Mouse (Mus musculus): Measurements from ENCODE around the gene Haus5. TPM values are rescaled to one million over a fixed set of nuclear protein-coding genes. Genes with fewer than 3 reads are reported as not detected.

Haus5 gene
- polyA plus RNA-seq, 1 experiment from 2014 or later = 63.5 TPM

- Histone ChIP-seq H3K4me2 (no peak overlapping the region), H3K27me3 (ENCODE audit: insufficient read depth, low read length) (0 out of 2 replicates have a peak, but pooled peaks cover 5% of the 10 kb centered on the region), H3K4me1 (ENCODE audit: insufficient read depth) (no peaks in the 10 kb centered on the region), H3K9ac (no peak overlapping the region), H3K4me3 (ENCODE audit: low read depth, low read length) (no peak overlapping the region), H3K9me3 (ENCODE audit: low read depth, low read length) (no peaks in the 10 kb centered on the region), H3K27ac (ENCODE audit: low read depth) (no peak overlapping the region), H3K36me3 (ENCODE audit: insufficient read depth) (no peaks in the 10 kb centered on the region)
- no peak for TF ChIP-seq CTCF (IDR thresholded peaks at IDR 0.05; ENCODE audit: low read depth)
- no peak for ATAC-seq (ENCODE audit: insufficient read depth)
- 57% methylated on average over 2 of the region's 2 CpGs for WGBS
- DNase-seq = no peak
These were observed 18.6 kb upstream of the Haus5 start for GRCm38 (mm10) chr7:30683425-30683824.

- no peaks in the 10 kb centered on the region for H3K36me3 ChIP-seq (ENCODE audit: insufficient read depth)
- H3K4me1 ChIP-seq (ENCODE audit: insufficient read depth) = no peaks in the 10 kb centered on the region
- TF ChIP-seq CTCF (IDR thresholded peaks at IDR 0.05; ENCODE audit: low read depth) = no peak
- no peaks in the 10 kb centered on the region for H3K9me3 ChIP-seq (ENCODE audit: low read depth, low read length)
- 39% methylated on average over 5 of the region's 5 CpGs for WGBS
- H3K4me2 ChIP-seq = no peak overlapping the region
- H3K9ac ChIP-seq = no peak overlapping the region
- ATAC-seq (ENCODE audit: insufficient read depth) = no peak
- no peak overlapping the region for H3K4me3 ChIP-seq (ENCODE audit: low read depth, low read length)
- no peaks in the 10 kb centered on the region for H3K27me3 ChIP-seq (ENCODE audit: insufficient read depth, low read length)
- no peak for DNase-seq
- H3K27ac ChIP-seq (ENCODE audit: low read depth) = no peak overlapping the region
These were observed 17.1 kb upstream of the Haus5 start for GRCm38 (mm10) chr7:30681897-30682296.

- Histone ChIP-seq H3K36me3 (ENCODE audit: insufficient read depth) (no peaks in the 10 kb centered on the region), H3K9ac (no peak overlapping the region), H3K27ac (ENCODE audit: low read depth) (no peak overlapping the region), H3K27me3 (ENCODE audit: insufficient read depth, low read length) (no peaks in the 10 kb centered on the region), H3K4me1 (ENCODE audit: insufficient read depth) (no peaks in the 10 kb centered on the region), H3K4me2 (no peak overlapping the region), H3K9me3 (ENCODE audit: low read depth, low read length) (no peaks in the 10 kb centered on the region), H3K4me3 (ENCODE audit: low read depth, low read length) (no peak overlapping the region)
- ATAC-seq (ENCODE audit: insufficient read depth) (no peak), DNase-seq (peak; percentile 84)
- TF ChIP-seq CTCF (IDR thresholded peaks at IDR 0.05; ENCODE audit: low read depth) = peak; percentile 31
- 57% methylated on average over 5 of the region's 5 CpGs for WGBS
These were observed 13.6 kb upstream of the Haus5 start for GRCm38 (mm10) chr7:30678263-30678975.

GRCm38 (mm10) chr7:30671480-30671879 is 6.7 kb upstream of the Haus5 start, which contains the start of gene Pmis2:
TSS of gene Pmis2 (minus strand) at chr7:30671605.
- no peaks in the 10 kb centered on the region for H3K27me3 ChIP-seq (ENCODE audit: insufficient read depth, low read length)
- H3K4me3 ChIP-seq (ENCODE audit: low read depth, low read length) = no peak within 1 kb of the TSS
- H3K4me1 ChIP-seq (ENCODE audit: insufficient read depth) = no peaks in the 10 kb centered on the region
- no peak within 1 kb of the TSS for H3K4me2 ChIP-seq
- no peak within 1 kb of the TSS for H3K9ac ChIP-seq
- H3K27ac ChIP-seq (ENCODE audit: low read depth) = no peak within 1 kb of the TSS
- DNase-seq = no peak
- no peak for ATAC-seq (ENCODE audit: insufficient read depth)
- no peak for TF ChIP-seq CTCF (IDR thresholded peaks at IDR 0.05; ENCODE audit: low read depth)
- 65% methylated on average over 9 of the region's 9 CpGs for WGBS
- no peaks in the 10 kb centered on the region for H3K36me3 ChIP-seq (ENCODE audit: insufficient read depth)
- no peaks in the 10 kb centered on the region for H3K9me3 ChIP-seq (ENCODE audit: low read depth, low read length)

GRCm38 (mm10) chr7:30669229-30669628 is 4.4 kb upstream of the Haus5 start:
- 25% methylated on average over 3 of the region's 3 CpGs for WGBS

GRCm38 (mm10) chr7:30665321-30665720 is 527 bp upstream of the Haus5 start:
- Histone ChIP-seq H3K27me3 (ENCODE audit: insufficient read depth, low read length) (no peaks in the 10 kb centered on the region), H3K4me2 (peak overlapping the region; percentile 80), H3K9me3 (ENCODE audit: low read depth, low read length) (no peaks in the 10 kb centered on the region), H3K9ac (peak overlapping the region; percentile 76), H3K27ac (ENCODE audit: low read depth) (no peak overlapping the region), H3K4me3 (ENCODE audit: low read depth, low read length) (peak overlapping the region; percentile 69), H3K36me3 (ENCODE audit: insufficient read depth) (peaks cover 25% of the 10 kb centered on the region), H3K4me1 (ENCODE audit: insufficient read depth) (no peaks in the 10 kb centered on the region)
- no peak for TF ChIP-seq CTCF (IDR thresholded peaks at IDR 0.05; ENCODE audit: low read depth)
- WGBS = 4% methylated on average over 11 of the region's 11 CpGs
- DNase-seq (peak; percentile 22), ATAC-seq (ENCODE audit: insufficient read depth) (peak; percentile 68)

More at GRCm38 (mm10) chr7:30669229-30669628, 4.4 kb upstream of the Haus5 start:
- no peaks in the 10 kb centered on the region for H3K4me1 ChIP-seq (ENCODE audit: insufficient read depth)
- H3K4me2 ChIP-seq = no peak overlapping the region
- ATAC-seq (ENCODE audit: insufficient read depth) (no peak), DNase-seq (peak; percentile 56)
- H3K9ac ChIP-seq = no peak overlapping the region
- H3K27me3 ChIP-seq (ENCODE audit: insufficient read depth, low read length) = no peaks in the 10 kb centered on the region
- peak; percentile 57 for TF ChIP-seq CTCF (IDR thresholded peaks at IDR 0.05; ENCODE audit: low read depth)
- no peaks in the 10 kb centered on the region for H3K9me3 ChIP-seq (ENCODE audit: low read depth, low read length)
- H3K4me3 ChIP-seq (ENCODE audit: low read depth, low read length) = no peak overlapping the region
- no peak overlapping the region for H3K27ac ChIP-seq (ENCODE audit: low read depth)
- no peaks in the 10 kb centered on the region for H3K36me3 ChIP-seq (ENCODE audit: insufficient read depth)

GRCm38 (mm10) chr7:30649591-30650540 is 14.9 kb downstream of the Haus5 start, which contains the start of gene Rbm42:
TSS of gene Rbm42 (minus strand) at chr7:30650317.
- Histone ChIP-seq H3K36me3 (ENCODE audit: insufficient read depth) (peaks cover 60% of the 10 kb centered on the region), H3K4me3 (ENCODE audit: low read depth, low read length) (peak within 1 kb of the TSS; percentile 91), H3K27ac (ENCODE audit: low read depth) (peak within 1 kb of the TSS; percentile 81; the same call in 1 of the 2 replicates), H3K4me1 (ENCODE audit: insufficient read depth) (no peaks in the 10 kb centered on the region), H3K4me2 (peak within 1 kb of the TSS; percentile 96), H3K9ac (peak within 1 kb of the TSS; percentile 90), H3K9me3 (ENCODE audit: low read depth, low read length) (no peaks in the 10 kb centered on the region), H3K27me3 (ENCODE audit: insufficient read depth, low read length) (no peaks in the 10 kb centered on the region)
- TF ChIP-seq CTCF (IDR thresholded peaks at IDR 0.05; ENCODE audit: low read depth) = no peak
- 2% methylated on average over 59 of the region's 59 CpGs for WGBS
- DNase-seq (peak; percentile 100), ATAC-seq (ENCODE audit: insufficient read depth) (peak; percentile 99)
